Mouse (Mus musculus) forebrain, postnatal 0 days (tissue): ENCODE measurements around the gene Ptpdc1. TPM values are rescaled to one million over a fixed set of nuclear protein-coding genes. Genes with fewer than 3 reads are reported as not detected.

ENCODE experiments used
- ATAC-seq: fragments of 200-750 bp; cut with Nextera tagmentation; 2 replicates; pipeline ENCODE4 v1.8.0; 2017; ENCODE audit warnings: mild to moderate bottlenecking, moderate library complexity
- DNase-seq: peaks from one replicate; pipeline ENCODE4 v3.0.0-alpha.2; 2015
- H3K27ac ChIP-seq: fragments of 300-500 bp; sonication (generic); 2 replicates; pipeline ENCODE4 v1.5.1; 2014; ENCODE audit warnings: low read depth, mild to moderate bottlenecking, antibody characterized with exemption, low read length, moderate library complexity, mixed read lengths
- H3K27me3 ChIP-seq: fragments of 300-500 bp; sonication (generic); 2 replicates; pipeline ENCODE4 v1.6.1; 2014; ENCODE audit warnings: mild to moderate bottlenecking, low read length, mixed read lengths; ENCODE audit not compliant: insufficient read depth
- H3K36me3 ChIP-seq: fragments of 300-500 bp; sonication (generic); 2 replicates; pipeline ENCODE4 v1.6.1; 2014; ENCODE audit warnings: mild to moderate bottlenecking, moderate library complexity; ENCODE audit not compliant: insufficient read depth
- H3K4me1 ChIP-seq: fragments of 300-500 bp; sonication (generic); 2 replicates; pipeline ENCODE4 v1.6.1; 2014; ENCODE audit warnings: antibody characterized with exemption; ENCODE audit not compliant: insufficient read depth
- H3K4me2 ChIP-seq: fragments of 300-500 bp; sonication (generic); 2 replicates; pipeline ENCODE4 v1.6.1; 2014; ENCODE audit warnings: low read depth, mild to moderate bottlenecking, moderate library complexity
- H3K4me3 ChIP-seq: fragments of 300-500 bp; sonication (generic); 2 replicates; pipeline ENCODE4 v1.5.1; 2014; ENCODE audit warnings: low read depth, low read length, mixed read lengths
- H3K9ac ChIP-seq: fragments of 300-500 bp; sonication (generic); 2 replicates; pipeline ENCODE4 v1.6.1; 2014; ENCODE audit warnings: mild to moderate bottlenecking
- H3K9me3 ChIP-seq: fragments of 300-500 bp; sonication (generic); 2 replicates; pipeline ENCODE4 v1.6.1; 2016; ENCODE audit warnings: low read length
- CTCF ChIP-seq: sonication (generic); IDR thresholded peaks from 2 replicates; pipeline ENCODE4 v1.5.1; 2016; ENCODE audit warnings: antibody characterized with exemption, control low read depth, low read depth
- WGBS: fragments of 180-500 bp; shearing (Covaris S2); extraction: QIAGEN DNeasy Blood & Tissue Kit; methylation state at CpG from one replicate; pipeline ENCODE4 v1.1.7; 2014; 5-methylcytosine and 5-hydroxymethylcytosine counted together
- polyA plus RNA-seq: library from polyadenylated mRNA; unstranded; fragments of >200 nt; fragmentation: Nextera tagmentation; extraction: Ambion mirVana; gene quantifications from 2 replicates; pipeline ENCODE4 v1.2.1, GENCODE M21; 2015
- total RNA-seq: library from RNA; depleted of rRNA; stranded (reverse); fragments of >200 nt; gene quantifications from 2 replicates; pipeline ENCODE4 v1.2.3, GENCODE M21; 2014

The Ptpdc1 gene
- total and polyA plus RNA-seq, 2 experiments from 2014 or later: 12.4 to 36.4 TPM

DNA sequence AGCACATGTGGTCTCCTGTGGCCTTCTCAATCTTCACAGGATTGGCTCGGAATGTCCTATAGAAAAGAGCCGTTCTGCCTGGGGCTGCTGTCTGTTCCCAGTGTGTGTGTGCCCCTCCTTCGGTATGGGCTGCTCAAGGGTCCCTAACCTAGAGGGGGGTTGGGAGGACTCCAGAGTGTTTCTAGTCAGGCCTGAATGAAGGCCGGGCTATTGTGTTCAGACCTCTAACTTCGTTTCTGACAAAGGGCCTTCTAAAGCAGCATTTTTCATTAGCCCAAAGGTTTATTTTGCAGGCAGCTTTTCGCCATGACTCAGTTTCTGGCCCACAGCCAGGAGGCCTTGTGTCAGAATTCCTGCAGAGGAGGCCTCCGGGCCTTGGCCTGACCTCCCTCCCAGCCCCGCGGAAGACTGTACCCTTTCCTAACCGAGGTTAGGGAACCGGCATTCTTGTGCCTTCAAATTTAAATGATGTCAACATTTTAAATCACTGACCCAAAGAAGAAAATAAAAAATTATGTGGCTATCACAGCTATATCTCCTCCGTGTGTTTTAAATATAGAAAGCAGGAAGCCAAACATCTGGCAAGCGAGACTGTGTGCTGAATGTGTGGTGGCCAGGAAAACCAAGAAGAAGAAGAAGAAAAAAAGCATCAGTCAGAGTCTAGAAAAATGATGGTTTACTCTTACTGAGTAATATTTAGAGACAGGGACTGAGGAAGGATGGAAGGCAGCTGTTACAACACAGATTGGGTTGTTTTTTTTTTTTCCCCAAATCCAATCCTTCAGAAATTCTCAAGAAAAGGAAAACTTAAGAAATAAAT, 59.1 kb downstream of the Ptpdc1 start:
- 0 out of 2 replicates have a peak overlapping the region, but pooled peaks have one; percentile 28 for H3K9ac ChIP-seq
- H3K36me3 ChIP-seq: no peaks in the 10 kb centered on the region
- H3K27me3 ChIP-seq: no peaks in the 10 kb centered on the region
- H3K4me2 ChIP-seq: no peak overlapping the region
- DNase-seq: peak; percentile 67
- no peak overlapping the region for H3K4me3 ChIP-seq
- 0 out of 2 replicates have a peak, but pooled peaks cover 5% of the 10 kb centered on the region for H3K4me1 ChIP-seq
- no peaks in the 10 kb centered on the region for H3K9me3 ChIP-seq
- TF ChIP-seq CTCF: no peak
- WGBS: 7% methylated on average over 13 of the region's 13 CpGs
- ATAC-seq: no peak
- peak overlapping the region; percentile 57 for H3K27ac ChIP-seq

DNA sequence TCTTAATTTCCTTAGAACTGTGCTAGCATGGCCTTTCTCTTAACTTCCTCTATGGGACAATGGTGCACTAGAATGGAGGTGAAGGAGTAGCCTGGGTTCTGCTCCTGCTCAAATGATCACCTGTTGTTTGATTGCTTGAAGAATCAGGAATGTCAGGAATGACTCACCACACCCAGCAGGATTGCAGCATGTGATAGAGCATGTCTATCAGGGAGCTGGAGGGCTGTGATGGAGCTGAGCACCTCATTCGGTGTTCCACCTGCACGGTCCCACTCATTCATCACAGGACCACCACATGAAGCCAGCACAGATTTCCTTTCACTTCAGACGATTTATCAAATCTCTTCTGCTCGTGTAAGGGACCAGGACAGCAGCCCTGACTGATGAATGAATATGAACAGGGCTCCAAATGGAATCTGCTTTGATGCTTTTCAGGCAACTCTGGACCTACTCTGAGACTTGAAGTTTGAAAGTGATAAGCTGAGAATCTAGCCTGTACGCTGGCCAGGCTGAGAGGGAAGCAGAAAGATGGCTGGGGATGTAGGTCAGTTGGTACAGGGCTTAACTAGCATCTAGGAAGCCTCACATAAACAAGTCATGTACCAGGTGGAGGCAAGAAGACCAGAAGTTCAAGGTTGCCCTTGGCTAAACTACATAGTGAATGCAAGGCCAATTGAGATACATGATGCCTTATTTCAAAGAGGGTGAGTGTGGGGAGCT, 60.4 kb downstream of the Ptpdc1 start:
- H3K9me3 ChIP-seq: no peaks in the 10 kb centered on the region
- no peak overlapping the region for H3K9ac ChIP-seq
- ATAC-seq (no peak), DNase-seq (no peak)
- H3K4me3 ChIP-seq: no peak overlapping the region
- H3K27ac ChIP-seq: no peak overlapping the region
- no peaks in the 10 kb centered on the region for H3K36me3 ChIP-seq
- H3K4me2 ChIP-seq: no peak overlapping the region
- H3K27me3 ChIP-seq: no peaks in the 10 kb centered on the region
- no peak for TF ChIP-seq CTCF
- 92% methylated on average over 5 of the region's 5 CpGs for WGBS
- 0 out of 2 replicates have a peak, but pooled peaks cover 5% of the 10 kb centered on the region for H3K4me1 ChIP-seq

DNA sequence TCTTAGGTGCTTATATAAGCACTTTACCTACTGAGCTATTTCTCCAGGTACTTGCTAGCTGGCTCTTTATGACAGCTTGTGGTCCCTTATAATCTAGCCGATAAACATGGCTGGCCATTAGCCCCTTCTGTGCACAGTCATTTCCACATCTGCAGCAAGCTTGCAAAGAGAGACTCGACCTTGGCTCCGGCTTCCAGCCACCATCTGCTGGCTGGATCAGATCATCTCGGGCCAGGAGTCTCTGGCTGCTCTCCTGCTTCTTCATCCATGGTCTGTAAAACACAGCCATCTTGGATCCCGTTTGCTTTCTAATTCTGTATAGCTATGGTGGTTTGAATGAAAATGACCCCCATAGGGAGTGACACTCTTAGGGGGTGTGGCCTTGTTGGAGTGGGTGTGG, 63.1 kb downstream of the Ptpdc1 start:
- Histone ChIP-seq H3K9me3 (no peaks in the 10 kb centered on the region), H3K4me2 (no peak overlapping the region), H3K4me3 (no peak overlapping the region), H3K36me3 (no peaks in the 10 kb centered on the region), H3K4me1 (0 out of 2 replicates have a peak, but pooled peaks cover 5% of the 10 kb centered on the region), H3K27me3 (no peaks in the 10 kb centered on the region), H3K27ac (no peak overlapping the region), H3K9ac (no peak overlapping the region)
- ATAC-seq: no peak
- no peak for DNase-seq
- 89% methylated on average over 5 of the region's 5 CpGs for WGBS
- no peak for TF ChIP-seq CTCF

DNA sequence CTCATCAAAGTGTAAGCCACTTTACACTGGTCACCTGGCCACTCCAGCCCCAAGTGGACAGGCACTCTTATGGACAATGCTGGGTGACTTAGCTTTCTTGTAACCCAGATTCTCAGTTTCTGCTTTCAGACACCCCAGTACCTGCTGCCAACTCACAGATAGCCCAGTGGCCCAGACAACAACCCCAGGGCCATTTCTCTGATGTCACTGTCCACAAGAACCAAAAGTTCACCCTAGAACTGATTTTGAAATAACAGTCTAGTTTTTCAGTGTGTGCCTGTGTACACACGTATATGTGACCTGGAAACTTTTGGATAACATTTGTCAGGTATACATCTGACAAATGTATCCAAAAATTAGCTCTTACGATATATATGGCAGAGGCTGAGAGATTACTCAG, 64.0 kb downstream of the Ptpdc1 start:
- WGBS: 88% methylated on average over 2 of the region's 2 CpGs
- Histone ChIP-seq H3K27me3 (no peaks in the 10 kb centered on the region), H3K27ac (no peak overlapping the region), H3K9me3 (no peaks in the 10 kb centered on the region), H3K4me3 (no peak overlapping the region), H3K4me2 (no peak overlapping the region), H3K36me3 (no peaks in the 10 kb centered on the region), H3K9ac (no peak overlapping the region), H3K4me1 (0 out of 2 replicates have a peak, but pooled peaks cover 5% of the 10 kb centered on the region)
- ATAC-seq (no peak), DNase-seq (no peak)
- TF ChIP-seq CTCF: no peak

DNA sequence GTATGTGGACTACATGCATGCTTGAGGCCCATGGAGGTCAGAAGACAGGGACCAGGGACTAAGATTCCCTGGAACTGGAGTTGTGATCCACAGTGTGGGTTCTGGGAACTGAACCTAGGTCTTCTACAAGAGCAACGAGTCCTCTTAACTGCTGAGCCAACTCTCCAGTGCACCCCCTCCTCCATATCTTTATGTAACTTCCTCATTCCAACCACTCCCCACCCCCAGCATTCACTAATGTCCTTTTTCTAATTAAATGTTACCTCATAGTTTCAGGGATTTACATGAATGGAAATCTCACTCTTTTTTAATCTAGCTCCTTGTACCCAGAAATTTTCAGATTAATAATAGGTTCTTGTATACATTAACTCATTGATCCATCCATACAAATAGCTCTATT, 69.5 kb downstream of the Ptpdc1 start:
- Histone ChIP-seq H3K4me3 (no peak overlapping the region), H3K27ac (no peak overlapping the region), H3K4me2 (no peak overlapping the region), H3K9ac (no peak overlapping the region), H3K4me1 (peaks cover 10% of the 10 kb centered on the region), H3K9me3 (no peaks in the 10 kb centered on the region), H3K27me3 (no peaks in the 10 kb centered on the region), H3K36me3 (no peaks in the 10 kb centered on the region)
- ATAC-seq (no peak), DNase-seq (no peak)
- TF ChIP-seq CTCF: no peak
- 78% methylated on average over 1 of the region's 1 CpGs for WGBS

DNA sequence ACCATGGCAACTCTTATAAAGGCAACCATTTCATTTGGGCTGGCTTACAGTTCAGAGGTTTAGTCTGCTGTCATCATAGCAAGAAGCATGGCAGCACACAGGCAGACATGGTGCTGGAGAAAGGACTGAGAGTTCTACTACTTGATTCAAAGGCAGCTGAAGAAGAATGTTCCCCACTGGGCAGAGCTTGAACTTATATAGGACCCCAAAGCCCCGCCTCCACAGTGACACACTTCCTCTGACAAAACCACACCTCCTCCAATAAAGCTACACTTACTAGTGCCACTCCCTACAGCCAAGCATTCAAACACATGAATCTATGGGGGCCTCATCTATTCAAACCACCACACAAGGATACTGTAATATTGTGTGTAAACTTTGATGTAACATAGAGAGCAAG, 70.9 kb downstream of the Ptpdc1 start:
- DNase-seq (no peak), ATAC-seq (no peak)
- TF ChIP-seq CTCF: no peak

DNA sequence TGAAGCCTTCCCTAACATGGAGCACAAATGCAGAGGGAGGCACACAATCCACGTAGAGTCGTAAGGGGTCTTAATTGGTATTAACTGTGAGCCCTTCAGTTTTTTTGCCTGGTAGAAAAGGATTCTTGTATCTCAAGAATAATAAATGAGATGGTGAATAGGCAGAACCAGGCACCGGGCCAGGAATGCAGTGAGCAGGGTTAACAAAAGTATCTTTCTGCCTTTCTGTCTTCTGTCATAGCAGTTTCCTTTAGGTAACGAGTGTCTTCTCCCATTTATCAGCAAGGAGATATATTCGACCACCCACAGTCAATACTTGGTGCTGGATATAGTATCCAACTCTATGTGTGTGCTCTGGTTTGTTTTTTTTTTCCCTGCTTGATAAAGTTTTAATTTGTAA, 72.0 kb downstream of the Ptpdc1 start:
- no peak overlapping the region for H3K4me3 ChIP-seq

More for the DNA sequence above, 70.9 kb downstream of the Ptpdc1 start:
- Histone ChIP-seq H3K4me1 (peaks cover 10% of the 10 kb centered on the region), H3K27ac (no peak overlapping the region), H3K36me3 (no peaks in the 10 kb centered on the region), H3K27me3 (no peaks in the 10 kb centered on the region), H3K9me3 (no peaks in the 10 kb centered on the region), H3K9ac (no peak overlapping the region), H3K4me2 (no peak overlapping the region), H3K4me3 (no peak overlapping the region)
- WGBS: 96% methylated on average over 1 of the region's 1 CpGs

More for the DNA sequence above, 72.0 kb downstream of the Ptpdc1 start:
- Histone ChIP-seq H3K36me3 (no peaks in the 10 kb centered on the region), H3K9me3 (no peaks in the 10 kb centered on the region), H3K27ac (no peak overlapping the region), H3K27me3 (no peaks in the 10 kb centered on the region), H3K9ac (no peak overlapping the region), H3K4me1 (peaks cover 10% of the 10 kb centered on the region), H3K4me2 (0 out of 2 replicates have a peak overlapping the region, but pooled peaks have one; percentile 38)
- WGBS: 16% methylated on average over 5 of the region's 5 CpGs
- ATAC-seq: no peak
- TF ChIP-seq CTCF: no peak
- DNase-seq: no peak
